Mouse (Mus musculus): ENCODE measurements at regions not wholly inside any gene's neighbourhood (a gene's known extent, or its start where the extent isn't known, plus 50 kb on each side); places are given as distances from the start of the nearest gene placed in this dataset.
A peak's percentile ranks its signal among the peaks of the same experiment; 100 is the strongest.
"Not testable (repeated sequence)": the region's sequence is repeated elsewhere in the genome, so short reads cannot be mapped to it uniquely, and the experiment has no call there.

GRCm38 (mm10) chr15:90818161-90818560, 138.9 kb upstream of the Cpne8 start:
- Histone ChIP-seq H3K27me3 (replicated peaks; ENCODE audit: control insufficient read depth, insufficient read depth, low read length) (no peaks in the 10 kb centered on the region), H3K4me3 (ENCODE audit: low read depth, low read length) (no peak overlapping the region), H3K36me3 (ENCODE audit: control insufficient read depth, insufficient read depth, low read length) (no peaks in the 10 kb centered on the region), H3K4me2 (ENCODE audit: low read depth, low read length) (no peak overlapping the region), H3K27ac (replicated peaks; ENCODE audit: low read depth, low read length) (no peak overlapping the region), H3K9ac (ENCODE audit: low read depth, low read length) (no peak overlapping the region), H3K9me3 (ENCODE audit: control insufficient read depth, low read length) (no peaks in the 10 kb centered on the region), H3K4me1 (ENCODE audit: control insufficient read depth, insufficient read depth, low read length) (0 out of 2 replicates have a peak, but pooled peaks cover 3% of the 10 kb centered on the region)
- DNase-seq (ENCODE audit: low spot score) (no peak), ATAC-seq (ENCODE audit: low read depth) (no peak)
- WGBS: 80% methylated on average over 4 of the region's 4 CpGs

- Histone ChIP-seq H3K4me1 (ENCODE audit: control insufficient read depth, insufficient read depth, low read length) (no peaks in the 10 kb centered on the region), H3K9me3 (ENCODE audit: control insufficient read depth, low read length) (no peaks in the 10 kb centered on the region), H3K27me3 (replicated peaks; ENCODE audit: control insufficient read depth, insufficient read depth, low read length) (no peaks in the 10 kb centered on the region), H3K4me3 (ENCODE audit: low read depth, low read length) (no peak overlapping the region), H3K9ac (ENCODE audit: low read depth, low read length) (no peak overlapping the region), H3K27ac (replicated peaks; ENCODE audit: low read depth, low read length) (no peak overlapping the region), H3K4me2 (ENCODE audit: low read depth, low read length) (no peak overlapping the region), H3K36me3 (ENCODE audit: control insufficient read depth, insufficient read depth, low read length) (no peaks in the 10 kb centered on the region)
- WGBS: 61% methylated on average over 5 of the region's 5 CpGs
- ATAC-seq (ENCODE audit: low read depth) (no peak), DNase-seq (ENCODE audit: low spot score) (no peak)
Observed at GRCm38 (mm10) chr15:90813907-90814306, 134.7 kb upstream of the Cpne8 start.

- WGBS: 75% methylated on average over 3 of the region's 3 CpGs
- no peaks in the 10 kb centered on the region for H3K27me3 ChIP-seq (replicated peaks; ENCODE audit: control insufficient read depth, insufficient read depth, low read length)
- no peak overlapping the region for H3K4me3 ChIP-seq (ENCODE audit: low read depth, low read length)
- H3K4me2 ChIP-seq (ENCODE audit: low read depth, low read length): no peak overlapping the region
- H3K9me3 ChIP-seq (ENCODE audit: control insufficient read depth, low read length): no peaks in the 10 kb centered on the region
- H3K4me1 ChIP-seq (ENCODE audit: control insufficient read depth, insufficient read depth, low read length): no peaks in the 10 kb centered on the region
- no peak overlapping the region for H3K9ac ChIP-seq (ENCODE audit: low read depth, low read length)
- H3K27ac ChIP-seq (replicated peaks; ENCODE audit: low read depth, low read length): no peak overlapping the region
- no peaks in the 10 kb centered on the region for H3K36me3 ChIP-seq (ENCODE audit: control insufficient read depth, insufficient read depth, low read length)
- ATAC-seq (ENCODE audit: low read depth): no peak
- DNase-seq (ENCODE audit: low spot score): no peak
Observed at GRCm38 (mm10) chr15:90810341-90810740, 131.1 kb upstream of the Cpne8 start.

GRCm38 (mm10) chr15:90808236-90808635, 129.0 kb upstream of the Cpne8 start:
- Histone ChIP-seq H3K9me3 (ENCODE audit: control insufficient read depth, low read length) (no peaks in the 10 kb centered on the region), H3K4me2 (ENCODE audit: low read depth, low read length) (no peak overlapping the region), H3K27me3 (replicated peaks; ENCODE audit: control insufficient read depth, insufficient read depth, low read length) (no peaks in the 10 kb centered on the region), H3K4me3 (ENCODE audit: low read depth, low read length) (no peak overlapping the region), H3K9ac (ENCODE audit: low read depth, low read length) (no peak overlapping the region), H3K4me1 (ENCODE audit: control insufficient read depth, insufficient read depth, low read length) (no peaks in the 10 kb centered on the region), H3K27ac (replicated peaks; ENCODE audit: low read depth, low read length) (no peak overlapping the region), H3K36me3 (ENCODE audit: control insufficient read depth, insufficient read depth, low read length) (no peaks in the 10 kb centered on the region)
- ATAC-seq (ENCODE audit: low read depth) (no peak), DNase-seq (ENCODE audit: low spot score) (peak; percentile 66)
- WGBS: 75% methylated on average over 6 of the region's 6 CpGs

GRCm38 (mm10) chr15:90798056-90798455, 118.8 kb upstream of the Cpne8 start:
- Histone ChIP-seq H3K4me1 (ENCODE audit: control insufficient read depth, insufficient read depth, low read length) (no peaks in the 10 kb centered on the region), H3K9me3 (ENCODE audit: control insufficient read depth, low read length) (no peaks in the 10 kb centered on the region), H3K4me3 (ENCODE audit: low read depth, low read length) (no peak overlapping the region), H3K36me3 (ENCODE audit: control insufficient read depth, insufficient read depth, low read length) (no peaks in the 10 kb centered on the region), H3K27ac (replicated peaks; ENCODE audit: low read depth, low read length) (no peak overlapping the region), H3K4me2 (ENCODE audit: low read depth, low read length) (no peak overlapping the region), H3K9ac (ENCODE audit: low read depth, low read length) (no peak overlapping the region), H3K27me3 (replicated peaks; ENCODE audit: control insufficient read depth, insufficient read depth, low read length) (no peaks in the 10 kb centered on the region)
- WGBS: 67% methylated on average over 7 of the region's 8 CpGs
- DNase-seq (ENCODE audit: low spot score) (no peak), ATAC-seq (ENCODE audit: low read depth) (no peak)

- H3K4me2 ChIP-seq (ENCODE audit: low read depth, low read length): no peak overlapping the region
- DNase-seq (ENCODE audit: low spot score) (no peak), ATAC-seq (ENCODE audit: low read depth) (no peak)
- H3K36me3 ChIP-seq (ENCODE audit: control insufficient read depth, insufficient read depth, low read length): no peaks in the 10 kb centered on the region
- H3K4me3 ChIP-seq (ENCODE audit: low read depth, low read length): no peak overlapping the region
- H3K27ac ChIP-seq (replicated peaks; ENCODE audit: low read depth, low read length): no peak overlapping the region
- no peak overlapping the region for H3K9ac ChIP-seq (ENCODE audit: low read depth, low read length)
- no peaks in the 10 kb centered on the region for H3K9me3 ChIP-seq (ENCODE audit: control insufficient read depth, low read length)
- H3K4me1 ChIP-seq (ENCODE audit: control insufficient read depth, insufficient read depth, low read length): 0 out of 2 replicates have a peak, but pooled peaks cover 5% of the 10 kb centered on the region
- H3K27me3 ChIP-seq (replicated peaks; ENCODE audit: control insufficient read depth, insufficient read depth, low read length): no peaks in the 10 kb centered on the region
- WGBS: 78% methylated on average over 5 of the region's 5 CpGs
Observed at GRCm38 (mm10) chr15:90789941-90790340, 110.7 kb upstream of the Cpne8 start.

GRCm38 (mm10) chr15:90784741-90785140, 105.5 kb upstream of the Cpne8 start:
- DNase-seq (ENCODE audit: low spot score) (no peak), ATAC-seq (ENCODE audit: low read depth) (no peak)
- Histone ChIP-seq H3K9ac (ENCODE audit: low read depth, low read length) (no peak overlapping the region), H3K4me2 (ENCODE audit: low read depth, low read length) (no peak overlapping the region), H3K27ac (replicated peaks; ENCODE audit: low read depth, low read length) (no peak overlapping the region), H3K4me1 (ENCODE audit: control insufficient read depth, insufficient read depth, low read length) (0 out of 2 replicates have a peak, but pooled peaks cover 5% of the 10 kb centered on the region), H3K27me3 (replicated peaks; ENCODE audit: control insufficient read depth, insufficient read depth, low read length) (no peaks in the 10 kb centered on the region), H3K9me3 (ENCODE audit: control insufficient read depth, low read length) (no peaks in the 10 kb centered on the region), H3K4me3 (ENCODE audit: low read depth, low read length) (no peak overlapping the region), H3K36me3 (ENCODE audit: control insufficient read depth, insufficient read depth, low read length) (no peaks in the 10 kb centered on the region)
- 76% methylated on average over 5 of the region's 5 CpGs for WGBS

GRCm38 (mm10) chr15:90767521-90767920, 88.3 kb upstream of the Cpne8 start:
- Histone ChIP-seq H3K27me3 (replicated peaks; ENCODE audit: control insufficient read depth, insufficient read depth, low read length) (no peaks in the 10 kb centered on the region), H3K4me1 (ENCODE audit: control insufficient read depth, insufficient read depth, low read length) (no peaks in the 10 kb centered on the region), H3K9ac (ENCODE audit: low read depth, low read length) (no peak overlapping the region), H3K4me3 (ENCODE audit: low read depth, low read length) (no peak overlapping the region), H3K36me3 (ENCODE audit: control insufficient read depth, insufficient read depth, low read length) (no peaks in the 10 kb centered on the region), H3K27ac (replicated peaks; ENCODE audit: low read depth, low read length) (no peak overlapping the region), H3K4me2 (ENCODE audit: low read depth, low read length) (no peak overlapping the region), H3K9me3 (ENCODE audit: control insufficient read depth, low read length) (peaks cover 4% of the 10 kb centered on the region; the same call in 1 of the 2 replicates)
- DNase-seq (ENCODE audit: low spot score) (no peak), ATAC-seq (ENCODE audit: low read depth) (no peak)
- 32% methylated on average over 5 of the region's 5 CpGs for WGBS

- DNase-seq (ENCODE audit: low spot score); H3K36me3 ChIP-seq (ENCODE audit: control insufficient read depth, insufficient read depth, low read length); H3K4me2 ChIP-seq (ENCODE audit: low read depth, low read length); H3K9ac ChIP-seq (ENCODE audit: low read depth, low read length); H3K9me3 ChIP-seq (ENCODE audit: control insufficient read depth, low read length); H3K4me1 ChIP-seq (ENCODE audit: control insufficient read depth, insufficient read depth, low read length); H3K27me3 ChIP-seq (replicated peaks; ENCODE audit: control insufficient read depth, insufficient read depth, low read length); H3K4me3 ChIP-seq (ENCODE audit: low read depth, low read length); ATAC-seq (ENCODE audit: low read depth); H3K27ac ChIP-seq (replicated peaks; ENCODE audit: low read depth, low read length): not testable (repeated sequence)
- WGBS: 97% methylated on average over 8 of the region's 17 CpGs
Observed at GRCm38 (mm10) chr15:90764501-90764900, 85.3 kb upstream of the Cpne8 start.

All from embryonic facial prominence, embryonic 14.5 days (tissue).